Comparison of ENCODE assay signal across 25 mouse cellular contexts in genomic region chr13:51397861-51398260, GRCm38 (mm10). TPM values are rescaled to one million over a fixed set of nuclear protein-coding genes. Genes with fewer than 3 reads are reported as not detected.
A peak's percentile ranks its signal among the peaks of the same experiment; 100 is the strongest.
DNase-seq lines count a peak whose midpoint lies in the region; ATAC-seq lines count a peak whose summit lies in the region.
"Had no signal": no experiment of that assay in that cellular context is flagged by ENCODE, and none has a peak within 500 bp of the region (broad histone marks: within the 10 kb centered on the region; RNA-seq: fewer than 3 reads in every experiment).

No protein-coding gene starts in this region.

- intact Hi-C loops in gastrocnemius, postnatal 36 days (cut with DNase I), result no loop called here

- peak; percentile 54 for ATAC-seq in neutrophil, adult 5-6 weeks (ENCODE audit: extremely low read depth, insufficient number of reproducible peaks, low FRiP score, poor library complexity, severe bottlenecking)
- ATAC-seq: forebrain, embryonic 15.5 days; midbrain, embryonic 15.5 days had no signal

- DNase-seq in spleen, adult 12 weeks (ENCODE audit: low spot score), result peak; percentile 21
- no peak for DNase-seq in spleen, postnatal 14 days (ENCODE audit: low spot score in 2 of 2)
- peak; percentile 53 for DNase-seq in CD4-positive helper T cell, adult 2 months (ENCODE audit: low read depth, low spot score)
- peak; percentile 24 for DNase-seq in adipocyte (ENCODE audit: low spot score)
- DNase-seq in embryo, embryonic 10.5 days (ENCODE audit: low spot score), result no peak
- DNase-seq in layer of hippocampus, postnatal 10 days (ENCODE audit: low spot score in 2 of 2), result no peak
- no peak for DNase-seq in gastrocnemius, postnatal 36 days
- DNase-seq: adrenal gland, adult 2 months; cerebellum, adult 11 months; cerebellum, adult 9-10 months; cerebellum, postnatal 36 days; embryo, embryonic 11 days; gastrocnemius, adult 2 months; heart, adult 2 months; heart, postnatal 4 days; kidney, adult 2 months; kidney, postnatal 4 days; liver; lung, embryonic 14.5 days; lung, postnatal 14 days; right cerebral cortex, adult 18-20 months; thymus, adult 2 months had no signal

RNA-seq across cellular contexts. Expression of gene S1pr3, which starts 10.6 kb away (rescaled TPM):
- 0.47 and 0.61 TPM in 2 replicates for total RNA-seq in neutrophil, adult 5-6 weeks (2017)
- total RNA-seq in layer of hippocampus, postnatal 10 days (2021), result 1 to 10 TPM; 8.1 to 8.3 TPM
- total RNA-seq in gastrocnemius, postnatal 36 days (2021), result 1 to 10 TPM; 4.1 to 4.5 TPM

Comparison
In these comparisons a context has a peak if more than half of its experiments do, and no peak if none do; other contexts are left out.
1. DNase-seq: peak in spleen, adult 12 weeks (single experiment), CD4-positive helper T cell, adult 2 months (single experiment) and adipocyte (single experiment); none in spleen, postnatal 14 days (0 of 2), embryo, embryonic 10.5 days (single experiment), layer of hippocampus, postnatal 10 days (0 of 2) and gastrocnemius, postnatal 36 days (0 of 2).